In the genomic region with DNA sequence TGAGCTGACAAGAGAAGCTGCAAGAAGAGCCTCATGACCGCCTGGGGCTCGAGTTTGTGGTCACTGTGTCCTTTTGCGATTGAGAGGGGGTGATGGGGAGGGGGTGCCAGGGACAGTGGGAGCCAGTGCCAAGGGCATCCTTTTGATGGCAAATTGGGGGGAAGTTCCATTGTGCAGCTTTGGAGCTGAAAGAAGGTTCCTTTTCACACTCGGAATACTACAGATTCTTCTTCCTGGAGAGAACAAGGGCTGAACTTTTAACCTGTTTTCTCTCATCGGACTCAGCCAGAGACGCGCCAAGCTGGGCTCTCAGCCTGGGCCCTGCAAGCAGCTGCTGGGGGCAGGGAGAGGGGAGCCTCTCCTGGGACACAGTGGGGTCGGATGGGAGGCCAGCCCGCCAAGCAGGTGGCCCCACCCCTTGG, we compare ENCODE assay signal across 10 mouse cellular contexts. TPM values are rescaled to one million over a fixed set of nuclear protein-coding genes. Genes with fewer than 3 reads are reported as not detected.
DNase-seq lines count a peak whose midpoint lies in the region; ATAC-seq and TF ChIP-seq lines count a peak whose summit lies in the region.
"Had no signal": no experiment of that assay in that cellular context is flagged by ENCODE, and none has a peak within 500 bp of the region (broad histone marks: within the 10 kb centered on the region; RNA-seq: fewer than 3 reads in every experiment).

No protein-coding gene starts in this region.

- intact Hi-C loops in left cerebral cortex, postnatal 36 days (cut with DNase I) = no loop called here

- H3K4me1 ChIP-seq in E14TG2a.4 (replicated peaks; ENCODE audit: low read depth, low read length) = peaks cover 90% of the 10 kb centered on the region
- H3K4me1 ChIP-seq in embryonic facial prominence, embryonic 12.5 days = peaks cover 67% of the 10 kb centered on the region
- peaks cover 5% of the 10 kb centered on the region; the same call in 1 of the 2 replicates for H3K4me1 ChIP-seq in intestine, postnatal 0 days (replicated peaks; ENCODE audit: control insufficient read depth, insufficient read depth, low read length)

- H3K27me3 ChIP-seq in E14TG2a.4 (ENCODE audit: insufficient read depth, low read length) = peaks cover 27% of the 10 kb centered on the region
- no peaks in the 10 kb centered on the region for H3K27me3 ChIP-seq in embryonic facial prominence, embryonic 12.5 days
- no peaks in the 10 kb centered on the region for H3K27me3 ChIP-seq in intestine, postnatal 0 days (replicated peaks; ENCODE audit: control insufficient read depth, insufficient read depth, low read length)

- no peak for TF ChIP-seq CTCF in E14TG2a.4 (conservative IDR thresholded peaks at IDR 0.05; ENCODE audit: low read length)
- TF ChIP-seq CTCF in intestine, postnatal 0 days (IDR thresholded peaks at IDR 0.05; ENCODE audit: low read depth) = no peak

- H3K36me3 ChIP-seq in E14TG2a.4 (ENCODE audit: insufficient read depth, low read length) = no peaks in the 10 kb centered on the region
- H3K36me3 ChIP-seq in embryonic facial prominence, embryonic 12.5 days = peaks cover 2% of the 10 kb centered on the region
- no peaks in the 10 kb centered on the region for H3K36me3 ChIP-seq in intestine, postnatal 0 days (ENCODE audit: control insufficient read depth, insufficient read depth)

- peak overlapping the region; percentile 25; the same call in 1 of the 2 replicates for H3K9ac ChIP-seq in embryonic facial prominence, embryonic 12.5 days
- no peak overlapping the region for H3K9ac ChIP-seq in intestine, postnatal 0 days (ENCODE audit: low read depth, low read length)
- H3K9ac ChIP-seq: liver, embryonic 14.5 days had no signal

- H3K4me2 ChIP-seq in embryonic facial prominence, embryonic 12.5 days (replicated peaks) = peak overlapping the region; percentile 9; the same call in 1 of the 2 replicates
- H3K4me2 ChIP-seq in intestine, postnatal 0 days (replicated peaks; ENCODE audit: low read depth) = peak overlapping the region; percentile 48; the same call in 1 of the 2 replicates

- peak; percentile 19 to 23 for DNase-seq in heart, adult 18-20 months
- no peak for DNase-seq in heart, adult 8-10 months (ENCODE audit: low spot score)
- no peak for DNase-seq in frontal cortex, postnatal 36 days (ENCODE audit: low spot score in 2 of 2)
- no peak for DNase-seq in left cerebral cortex, postnatal 36 days (ENCODE audit: low spot score in 2 of 2)
- DNase-seq: thymus, postnatal 14 days had no signal

- ATAC-seq in embryonic facial prominence, embryonic 12.5 days (ENCODE audit: insufficient number of reproducible peaks, insufficient read depth, low FRiP score, low TSS enrichment) = no peak
- ATAC-seq in intestine, postnatal 0 days = no peak
- ATAC-seq in monocyte, adult 5-6 weeks (replicated peaks; ENCODE audit: insufficient number of reproducible peaks, low FRiP score, low TSS enrichment, poor library complexity, severe bottlenecking) = no peak

- H3K27ac ChIP-seq in embryonic facial prominence, embryonic 12.5 days = peak overlapping the region; percentile 52; the same call in 1 of the 2 replicates
- no peak overlapping the region for H3K27ac ChIP-seq in intestine, postnatal 0 days (ENCODE audit: low read depth, low read length)
- H3K27ac ChIP-seq: liver, embryonic 14.5 days had no signal

- 8% methylated on average over 9 of the region's 9 CpGs for WGBS in embryonic facial prominence, embryonic 12.5 days
- 11% methylated on average over 9 of the region's 9 CpGs for WGBS in intestine, postnatal 0 days

- H3K9me3 ChIP-seq in E14TG2a.4 (ENCODE audit: low read length) = no peaks in the 10 kb centered on the region
- H3K9me3 ChIP-seq in embryonic facial prominence, embryonic 12.5 days = no peaks in the 10 kb centered on the region
- no peaks in the 10 kb centered on the region for H3K9me3 ChIP-seq in intestine, postnatal 0 days (ENCODE audit: control insufficient read depth)

- H3K4me3 ChIP-seq in E14TG2a.4 (replicated peaks; ENCODE audit: low read length) = peak overlapping the region; percentile 37
- H3K4me3 ChIP-seq in embryonic facial prominence, embryonic 12.5 days = no peak overlapping the region
- H3K4me3 ChIP-seq in intestine, postnatal 0 days (ENCODE audit: low read depth, low read length) = no peak overlapping the region

RNA-seq across cellular contexts. Expression of a gene that starts 59.3 kb away (rescaled TPM):
- total RNA-seq in heart, adult 18-20 months (2021) = under 1 TPM; 0.89 to 0.90 TPM
- total RNA-seq in heart, adult 8-10 months (2022) = under 1 TPM; 0.44 to 0.86 (median 0.45) TPM
- 17.1 and 20.7 TPM in 2 replicates for polyA plus RNA-seq in embryonic facial prominence, embryonic 12.5 days (2016; fragmentation: Nextera tagmentation; extraction: Ambion mirVana)
- 5.7 TPM in 2 replicates for polyA plus RNA-seq in intestine, postnatal 0 days (2015; fragmentation: Nextera tagmentation; extraction: Ambion mirVana)
- 0.10 TPM in 1 of 3 replicates, not detected in the others for total RNA-seq in monocyte, adult 5-6 weeks (2017)
- total RNA-seq in left cerebral cortex, postnatal 36 days (2021) = 10 to 100 TPM; 16.9 to 18.0 TPM

Comparison
In these comparisons a context has a peak if more than half of its experiments do, and no peak if none do; other contexts are left out.
1. DNase-seq: peak in heart, adult 18-20 months (2 of 2); none in heart, adult 8-10 months (single experiment), frontal cortex, postnatal 36 days (0 of 2) and left cerebral cortex, postnatal 36 days (0 of 2).
2. RNA of a gene that starts 59.3 kb away (total RNA-seq): 16.9 to 18.0 TPM in left cerebral cortex, postnatal 36 days; 0.89 to 0.90 TPM in heart, adult 18-20 months, 0.44 to 0.86 TPM in heart, adult 8-10 months and 0.10 TPM in monocyte, adult 5-6 weeks; every median in the first group is over 4 times any median in the second.